Mouse (Mus musculus) midbrain, embryonic 11.5 days (tissue): ENCODE measurements around the gene Itga5. TPM values are rescaled to one million over a fixed set of nuclear protein-coding genes. Genes with fewer than 3 reads are reported as not detected.

ENCODE experiments used
- ATAC-seq: fragments of 200-750 bp; cut with Nextera tagmentation; 2 replicates; pipeline ENCODE4 v1.8.0; 2017; ENCODE audit warnings: moderate TSS enrichment, moderate library complexity; ENCODE audit not compliant: low FRiP score
- DNase-seq: peaks from one replicate; pipeline ENCODE4 v3.0.0; 2015; ENCODE audit warnings: low spot score; ENCODE audit errors: missing footprints
- H3K27ac ChIP-seq: fragments of 300-500 bp; sonication (generic); 2 replicates; pipeline ENCODE4 v1.5.1; 2014; ENCODE audit warnings: low read depth, low read length
- H3K27me3 ChIP-seq: fragments of 300-500 bp; sonication (generic); 2 replicates; pipeline ENCODE4 v1.6.1; 2014; ENCODE audit warnings: mild to moderate bottlenecking, low read length, moderate library complexity, mixed read lengths; ENCODE audit not compliant: control insufficient read depth, insufficient read depth
- H3K36me3 ChIP-seq: fragments of 300-500 bp; sonication (generic); 2 replicates; pipeline ENCODE4 v1.6.1; 2014; ENCODE audit warnings: mild to moderate bottlenecking, low read length, moderate library complexity, mixed read lengths; ENCODE audit not compliant: control insufficient read depth, insufficient read depth
- H3K4me1 ChIP-seq: fragments of 300-500 bp; sonication (generic); 2 replicates; pipeline ENCODE4 v1.6.1; 2014; ENCODE audit warnings: low read length; ENCODE audit not compliant: control insufficient read depth, insufficient read depth
- H3K4me2 ChIP-seq: fragments of 300-500 bp; sonication (generic); 2 replicates; pipeline ENCODE4 v1.6.1; 2014; ENCODE audit warnings: mild to moderate bottlenecking, moderate library complexity
- H3K4me3 ChIP-seq: fragments of 300-500 bp; sonication (generic); 2 replicates; pipeline ENCODE4 v1.5.1; 2014; ENCODE audit warnings: low read depth, low read length
- H3K9ac ChIP-seq: fragments of 300-500 bp; sonication (generic); 2 replicates; pipeline ENCODE4 v1.6.1; 2014; ENCODE audit warnings: low read length
- H3K9me3 ChIP-seq: fragments of 300-500 bp; sonication (generic); 2 replicates; pipeline ENCODE4 v1.6.1; 2016; ENCODE audit warnings: low read length; ENCODE audit not compliant: control insufficient read depth
- WGBS: fragments of 180-500 bp; shearing (Covaris S2); extraction: QIAGEN DNeasy Blood & Tissue Kit; methylation state at CpG from one replicate; pipeline ENCODE4 v1.1.7; 2014; 5-methylcytosine and 5-hydroxymethylcytosine counted together
- polyA plus RNA-seq: library from polyadenylated mRNA; unstranded; fragments of >200 nt; fragmentation: Nextera tagmentation; extraction: Ambion mirVana; gene quantifications from 2 replicates; pipeline ENCODE4 v1.2.1, GENCODE M21; 2014

Itga5 gene
- polyA plus RNA-seq, 1 experiment from 2014 or later, result 18.1 TPM

GRCm38 (mm10) chr15:103378665-103379356 lies 12.2 kb upstream of the Itga5 start:
- Histone ChIP-seq H3K27me3 (no peaks in the 10 kb centered on the region), H3K4me2 (no peak overlapping the region), H3K27ac (no peak overlapping the region), H3K9ac (no peak overlapping the region), H3K36me3 (no peaks in the 10 kb centered on the region), H3K4me1 (peaks cover 2% of the 10 kb centered on the region; the same call in 1 of the 2 replicates), H3K9me3 (no peaks in the 10 kb centered on the region), H3K4me3 (no peak overlapping the region)
- no peak for ATAC-seq
- DNase-seq, result no peak
- WGBS, result 70% methylated on average over 3 of the region's 3 CpGs

GRCm38 (mm10) chr15:103377752-103378664 lies 11.4 kb upstream of the Itga5 start:
- no peak for DNase-seq
- no peaks in the 10 kb centered on the region for H3K9me3 ChIP-seq
- WGBS, result 74% methylated on average over 3 of the region's 3 CpGs
- H3K27me3 ChIP-seq, result no peaks in the 10 kb centered on the region
- H3K4me2 ChIP-seq, result no peak overlapping the region
- no peak for ATAC-seq
- H3K27ac ChIP-seq, result no peak overlapping the region
- peaks cover 2% of the 10 kb centered on the region; the same call in 1 of the 2 replicates for H3K4me1 ChIP-seq
- H3K9ac ChIP-seq, result no peak overlapping the region
- H3K36me3 ChIP-seq, result no peaks in the 10 kb centered on the region
- no peak overlapping the region for H3K4me3 ChIP-seq

GRCm38 (mm10) chr15:103376837-103377269 lies 10.3 kb upstream of the Itga5 start:
- Histone ChIP-seq H3K27ac (no peak overlapping the region), H3K4me3 (no peak overlapping the region), H3K27me3 (no peaks in the 10 kb centered on the region), H3K9ac (no peak overlapping the region), H3K36me3 (no peaks in the 10 kb centered on the region), H3K9me3 (no peaks in the 10 kb centered on the region), H3K4me2 (no peak overlapping the region), H3K4me1 (no peaks in the 10 kb centered on the region)
- ATAC-seq, result no peak
- 74% methylated on average over 8 of the region's 8 CpGs for WGBS
- no peak for DNase-seq

- Histone ChIP-seq H3K4me2 (no peak overlapping the region), H3K9ac (no peak overlapping the region), H3K27ac (no peak overlapping the region), H3K4me3 (no peak overlapping the region), H3K9me3 (no peaks in the 10 kb centered on the region), H3K36me3 (no peaks in the 10 kb centered on the region), H3K4me1 (no peaks in the 10 kb centered on the region), H3K27me3 (no peaks in the 10 kb centered on the region)
- DNase-seq (no peak), ATAC-seq (no peak)
- WGBS, result 81% methylated on average over 4 of the region's 4 CpGs
Observed at GRCm38 (mm10) chr15:103375112-103375800, 8.7 kb upstream of the Itga5 start.

- Histone ChIP-seq H3K4me2 (no peak overlapping the region), H3K4me1 (peaks cover 1% of the 10 kb centered on the region; the same call in 1 of the 2 replicates), H3K27me3 (no peaks in the 10 kb centered on the region), H3K36me3 (no peaks in the 10 kb centered on the region), H3K4me3 (no peak overlapping the region), H3K9ac (no peak overlapping the region), H3K9me3 (no peaks in the 10 kb centered on the region), H3K27ac (no peak overlapping the region)
- DNase-seq, result no peak
- ATAC-seq, result no peak
Observed at GRCm38 (mm10) chr15:103372461-103372860, 5.9 kb upstream of the Itga5 start.

- WGBS, result 90% methylated on average over 1 of the region's 1 CpGs
- H3K9me3 ChIP-seq, result no peaks in the 10 kb centered on the region
- H3K4me2 ChIP-seq, result no peak overlapping the region
- ATAC-seq (no peak), DNase-seq (no peak)
- no peak overlapping the region for H3K4me3 ChIP-seq
- H3K27ac ChIP-seq, result no peak overlapping the region
- no peaks in the 10 kb centered on the region for H3K36me3 ChIP-seq
- no peaks in the 10 kb centered on the region for H3K27me3 ChIP-seq
- H3K4me1 ChIP-seq, result peaks cover 8% of the 10 kb centered on the region; the same call in 1 of the 2 replicates
- no peak overlapping the region for H3K9ac ChIP-seq
Observed at GRCm38 (mm10) chr15:103371741-103372140, 5.2 kb upstream of the Itga5 start.

- Histone ChIP-seq H3K4me1 (peaks cover 10% of the 10 kb centered on the region), H3K27me3 (no peaks in the 10 kb centered on the region), H3K9me3 (no peaks in the 10 kb centered on the region), H3K36me3 (no peaks in the 10 kb centered on the region), H3K4me2 (no peak overlapping the region), H3K27ac (no peak overlapping the region), H3K9ac (no peak overlapping the region), H3K4me3 (no peak overlapping the region)
- WGBS, result 45% methylated on average over 2 of the region's 2 CpGs
- ATAC-seq (no peak), DNase-seq (no peak)
Observed at GRCm38 (mm10) chr15:103371208-103371607, 4.6 kb upstream of the Itga5 start.

- WGBS, result 65% methylated on average over 4 of the region's 4 CpGs
- H3K9me3 ChIP-seq, result no peaks in the 10 kb centered on the region
- H3K27me3 ChIP-seq, result no peaks in the 10 kb centered on the region
- H3K9ac ChIP-seq, result no peak overlapping the region
- no peaks in the 10 kb centered on the region for H3K36me3 ChIP-seq
- no peak overlapping the region for H3K4me2 ChIP-seq
- H3K4me1 ChIP-seq, result peaks cover 12% of the 10 kb centered on the region
- DNase-seq (no peak), ATAC-seq (no peak)
- H3K4me3 ChIP-seq, result no peak overlapping the region
- H3K27ac ChIP-seq, result no peak overlapping the region
Observed at GRCm38 (mm10) chr15:103370462-103370861, 3.9 kb upstream of the Itga5 start.
